Mouse (Mus musculus) ZHBTc4 (cell line): ENCODE results near the gene Islr.
A peak's percentile ranks its signal among the peaks of the same experiment; 100 is the strongest.

Source experiments
- DNase-seq: peaks from one replicate; pipeline ENCODE4 v3.0.0-alpha.2; 2011; ENCODE audit warnings: low read depth, low spot score

Islr gene

DNA sequence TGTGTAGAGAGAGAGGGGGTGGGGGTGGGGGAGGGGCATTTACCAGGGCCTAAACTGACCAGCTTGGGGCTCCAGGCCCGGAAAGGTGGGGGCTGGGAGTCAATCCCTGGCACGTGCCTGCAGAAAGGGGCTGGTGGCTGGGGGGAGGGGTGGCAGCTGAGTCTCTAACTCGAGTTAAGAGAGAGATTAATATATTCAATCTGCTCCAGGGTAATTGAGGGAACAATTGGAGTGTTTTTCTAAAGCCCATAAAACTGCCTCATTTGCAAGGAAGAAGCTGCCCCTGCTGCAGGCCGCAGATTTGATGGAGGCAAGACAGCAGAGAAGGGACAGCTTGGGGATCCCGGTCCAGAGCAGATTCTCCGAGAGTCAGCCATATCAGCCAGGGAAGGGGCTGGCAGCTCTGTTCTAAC is 91.2 kb downstream of the Islr start:
- DNase-seq, result no peak

DNA sequence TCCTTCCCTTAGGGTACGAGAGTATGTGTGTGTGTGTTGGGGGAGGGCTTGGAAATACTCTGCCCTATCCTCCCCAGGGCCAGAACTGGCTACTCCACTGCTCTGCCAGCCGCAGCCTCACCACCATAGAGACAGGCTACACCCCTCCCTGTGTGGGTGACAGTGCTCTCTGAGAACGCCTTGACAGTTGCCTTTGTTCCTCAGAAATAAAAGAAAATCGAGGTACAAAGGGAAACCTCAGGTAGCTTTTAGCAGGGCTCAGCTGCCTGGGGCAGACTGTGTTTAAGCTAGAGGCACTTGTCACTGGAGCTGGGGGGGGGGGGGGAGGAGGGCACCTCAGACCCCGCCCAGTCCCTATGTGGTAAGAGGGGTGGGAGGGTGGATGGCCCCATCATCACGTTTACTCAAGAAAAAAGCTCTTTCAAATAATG is 91.8 kb downstream of the Islr start:
- DNase-seq, result peak; percentile 30

GRCm38 (mm10) chr9:58111431-58111830 is 92.7 kb downstream of the Islr start:
- no peak for DNase-seq

DNA sequence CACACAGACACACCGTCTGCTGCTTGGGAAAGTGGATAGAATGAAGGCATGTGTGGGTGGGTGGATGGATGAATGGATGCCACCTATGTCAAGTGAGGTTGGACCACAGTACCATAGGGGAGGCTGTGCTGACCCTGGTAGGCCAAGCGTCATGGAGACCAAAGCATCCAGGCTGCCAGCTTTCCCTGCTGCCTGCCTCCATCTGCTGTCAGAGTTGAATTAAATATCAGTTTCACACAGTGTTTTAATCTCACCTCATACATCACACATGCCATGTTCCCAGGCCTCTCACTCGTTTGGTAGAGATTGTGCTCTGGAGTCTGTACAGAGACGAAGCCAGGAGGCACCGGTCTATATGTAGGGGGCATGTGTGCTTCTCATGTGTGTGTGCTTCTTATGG is 93.3 kb downstream of the Islr start:
- DNase-seq, result no peak

- no peak for DNase-seq
These were observed 96.6 kb downstream of the Islr start for GRCm38 (mm10) chr9:58107494-58107893.
